Mouse (Mus musculus): ENCODE results near the gene Cdk8.

DNA sequence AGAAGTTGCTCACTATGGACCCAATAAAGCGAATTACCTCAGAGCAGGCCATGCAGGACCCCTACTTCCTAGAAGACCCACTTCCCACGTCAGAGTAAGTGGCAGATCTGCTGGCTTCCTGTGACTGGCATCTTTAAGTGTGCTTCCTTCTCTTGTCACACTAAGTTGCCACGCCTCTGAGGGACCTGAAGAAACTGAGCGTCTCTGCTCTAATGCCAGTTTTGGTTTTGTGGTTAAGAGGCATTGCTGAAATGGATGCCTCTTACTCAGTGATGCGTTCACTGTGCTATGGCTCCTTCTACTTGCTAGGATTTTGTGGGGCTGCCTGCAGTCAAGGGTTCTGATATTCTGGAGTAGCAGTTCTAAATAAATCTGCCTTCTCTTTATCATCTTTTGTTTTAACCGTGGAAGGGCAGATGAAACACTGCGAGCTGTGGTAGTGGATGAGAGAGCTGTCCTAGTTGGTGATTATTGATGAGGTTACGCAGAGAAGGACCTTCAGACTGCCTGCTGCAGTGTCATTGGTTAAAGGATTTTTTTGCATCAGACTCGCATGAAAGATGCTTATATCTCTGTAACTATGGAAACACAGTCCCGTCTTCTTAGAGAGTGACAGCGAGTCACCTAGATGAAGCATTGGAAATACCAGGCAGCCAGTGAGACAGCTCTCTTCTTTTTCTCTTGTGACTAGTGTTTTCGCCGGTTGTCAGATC lies 67.9 kb downstream of the Cdk8 start:
- TF ChIP-seq POLR2A (IDR thresholded peaks at IDR 0.05; ENCODE audit: insufficient read depth, low read depth, low read length) = no peak
- TF ChIP-seq CTCF (IDR thresholded peaks at IDR 0.05) = no peak
- no peak for TF ChIP-seq EP300 (IDR thresholded peaks at IDR 0.05; ENCODE audit: insufficient read depth, low read depth, low read length)
